Mouse (Mus musculus): ENCODE results near the gene Cdr1. TPM values are rescaled to one million over a fixed set of nuclear protein-coding genes. Genes with fewer than 3 reads are reported as not detected.

Gene Cdr1
- total RNA-seq (2021): not detected
- long read RNA-seq, experiment 1: 0 reads
- long read RNA-seq, experiment 2: 0 reads

GRCm38 (mm10) chrX:61185458-61185857 lies at the start of gene Cdr1:
Gene Cdr1 (minus strand): TSS chrX:61185558.
- intact Hi-C loops (cut with DNase I): no loop called here
- no peak within 1 kb of the TSS for H3K27ac ChIP-seq
- no peak for TF ChIP-seq CTCF (IDR thresholded peaks at IDR 0.05)
- H3K4me3 ChIP-seq: no peak within 1 kb of the TSS
- DNase-seq: no peak

DNA sequence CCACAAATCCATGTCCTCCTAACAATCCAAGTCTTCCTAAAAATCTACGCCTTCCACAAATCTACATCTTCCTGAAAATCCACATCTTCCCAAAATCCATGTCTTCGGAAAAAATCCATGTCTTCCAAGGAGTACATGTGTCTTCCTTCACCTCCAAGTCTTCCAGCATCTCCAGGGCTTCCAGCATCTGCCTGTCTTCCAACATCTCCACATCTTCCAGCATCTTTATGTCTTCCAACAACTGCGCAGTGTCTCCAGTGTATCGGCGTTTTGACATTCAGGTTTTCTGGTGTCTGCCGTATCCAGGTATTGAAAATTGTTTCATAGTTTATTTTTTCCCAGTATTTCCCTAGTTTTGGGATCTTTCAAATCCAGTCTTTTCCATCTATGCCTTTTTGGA lies 511 bp upstream of the Cdr1 start:
- no peak overlapping the region for H3K4me3 ChIP-seq
- intact Hi-C loops (cut with DNase I): no loop called here
- H3K27ac ChIP-seq: no peak overlapping the region
- TF ChIP-seq CTCF (IDR thresholded peaks at IDR 0.05): no peak
- no peak for DNase-seq

- TF ChIP-seq CTCF (IDR thresholded peaks at IDR 0.05): peak; percentile 49
- Histone ChIP-seq H3K27ac (no peak overlapping the region), H3K4me3 (no peak overlapping the region)
- DNase-seq: no peak
- intact Hi-C loops (cut with DNase I): no loop called here
Measured at GRCm38 (mm10) chrX:61166519-61166918, 18.8 kb downstream of the Cdr1 start.

GRCm38 (mm10) chrX:61161249-61161648 lies 24.1 kb downstream of the Cdr1 start:
- DNase-seq: no peak
- intact Hi-C loops (cut with DNase I): no loop called here
- no peak for TF ChIP-seq CTCF (IDR thresholded peaks at IDR 0.05)
- Histone ChIP-seq H3K4me3 (no peak overlapping the region), H3K27ac (no peak overlapping the region)

DNA sequence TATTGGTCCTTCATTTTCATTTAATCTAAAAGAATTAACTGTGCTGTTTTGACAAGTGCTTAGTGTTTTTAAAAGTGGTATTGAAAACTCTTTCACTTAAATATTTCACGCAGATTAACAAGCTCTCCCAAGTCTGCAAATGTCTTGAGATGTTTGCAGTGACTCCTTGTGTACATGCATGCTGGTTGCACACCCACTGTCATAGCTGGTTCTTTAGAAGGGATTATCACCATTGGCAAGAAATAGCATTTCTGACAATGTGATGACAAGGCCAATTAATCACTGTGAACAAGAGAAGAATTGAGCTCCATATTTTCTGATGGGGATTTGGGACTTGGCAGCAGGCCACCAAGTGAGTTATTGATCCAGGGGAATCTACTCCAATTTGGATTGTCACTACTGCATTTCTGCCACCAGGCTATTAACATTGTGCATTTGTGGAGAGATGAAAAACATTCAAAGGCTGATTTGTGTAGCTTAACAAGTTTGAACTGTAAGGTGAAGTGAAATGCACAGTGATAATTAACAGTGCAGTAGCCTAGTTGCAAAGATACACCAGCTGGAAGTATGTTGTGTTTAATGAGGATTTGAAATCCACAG lies 30.6 kb downstream of the Cdr1 start:
- intact Hi-C loops (cut with DNase I): no loop called here
- H3K27ac ChIP-seq: no peak overlapping the region
- TF ChIP-seq CTCF (IDR thresholded peaks at IDR 0.05): no peak
- no peak for DNase-seq
- H3K4me3 ChIP-seq: no peak overlapping the region

- intact Hi-C loops (cut with DNase I): no loop called here
- Histone ChIP-seq H3K4me3 (no peak overlapping the region), H3K27ac (no peak overlapping the region)
- TF ChIP-seq CTCF (IDR thresholded peaks at IDR 0.05): no peak
- DNase-seq: no peak
Measured at GRCm38 (mm10) chrX:61154246-61154645, 31.1 kb downstream of the Cdr1 start.

- no peak for TF ChIP-seq CTCF (IDR thresholded peaks at IDR 0.05)
- intact Hi-C loops (cut with DNase I): no loop called here
- no peak overlapping the region for H3K4me3 ChIP-seq
- H3K27ac ChIP-seq: no peak overlapping the region
- no peak for DNase-seq
Measured at GRCm38 (mm10) chrX:61146569-61146968, 38.8 kb downstream of the Cdr1 start.

- DNase-seq: no peak
Measured at GRCm38 (mm10) chrX:61145416-61145815, 39.9 kb downstream of the Cdr1 start.

DNA sequence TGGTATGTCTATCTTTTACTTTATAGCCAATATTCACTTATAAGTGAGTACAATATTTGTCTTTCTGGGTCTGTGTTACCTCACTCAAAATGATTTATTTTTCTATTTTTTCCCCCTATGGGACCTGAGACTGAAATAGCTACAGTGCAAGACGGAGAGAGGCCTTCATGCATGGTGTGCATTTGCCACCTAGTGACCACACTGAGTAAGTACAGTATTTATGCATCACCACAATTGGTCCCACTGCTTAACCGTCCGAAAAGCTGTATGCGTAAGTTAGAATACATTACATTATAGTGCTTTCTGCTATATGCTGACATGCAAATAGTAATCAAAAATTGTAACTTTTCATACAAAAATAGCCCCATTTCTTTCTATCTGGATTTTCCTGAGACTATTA lies 50.8 kb downstream of the Cdr1 start:
- no peak for DNase-seq
- Histone ChIP-seq H3K27ac (no peak overlapping the region), H3K4me3 (no peak overlapping the region)
- TF ChIP-seq CTCF (IDR thresholded peaks at IDR 0.05): peak; percentile 13; the same call in 1 of the 2 replicates
- intact Hi-C loops (cut with DNase I): no loop called here

More at GRCm38 (mm10) chrX:61145416-61145815, 39.9 kb downstream of the Cdr1 start:
- intact Hi-C loops (cut with DNase I): no loop called here
- no peak for TF ChIP-seq CTCF (IDR thresholded peaks at IDR 0.05)
- H3K27ac ChIP-seq: no peak overlapping the region
- no peak overlapping the region for H3K4me3 ChIP-seq

Small RNA genes within 50 kb of the gene (microRNA-seq; reads per million reads assigned to microRNA genes)
- not detected for gene Gm24396

All from gastrocnemius, adult 2 months (tissue).